Mouse (Mus musculus): ENCODE data around the gene Arpc2. TPM values are rescaled to one million over a fixed set of nuclear protein-coding genes. Genes with fewer than 3 reads are reported as not detected.

Gene Arpc2
- polyA plus RNA-seq, 1 experiment from 2014 or later: 434 TPM

DNA sequence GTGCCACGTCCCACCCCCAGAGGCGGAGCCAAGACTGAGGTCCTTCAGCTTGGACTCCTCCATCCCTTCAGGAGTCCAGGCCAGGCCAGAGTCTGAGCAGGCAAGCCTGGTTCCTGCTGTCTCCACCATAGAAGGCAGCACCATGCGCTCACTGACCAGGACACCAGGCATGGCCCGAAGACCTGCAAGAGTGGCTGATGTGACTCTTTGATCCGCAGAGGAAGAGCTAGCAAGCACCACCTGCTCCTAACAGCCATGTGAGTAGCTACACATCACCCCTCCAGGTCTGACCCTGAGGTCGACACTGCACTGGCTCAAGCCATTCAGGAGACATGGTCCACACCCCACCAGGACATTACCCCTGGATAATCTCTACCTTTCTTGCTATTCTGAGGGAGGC lies 41.2 kb downstream of the Arpc2 start:
- 64% methylated on average over 6 of the region's 6 CpGs for whole genome bisulfite sequencing
- H3K27me3 ChIP-seq (ENCODE audit: control insufficient read depth, insufficient read depth, low read depth, low read length): no peaks in the 10 kb centered on the region

DNA sequence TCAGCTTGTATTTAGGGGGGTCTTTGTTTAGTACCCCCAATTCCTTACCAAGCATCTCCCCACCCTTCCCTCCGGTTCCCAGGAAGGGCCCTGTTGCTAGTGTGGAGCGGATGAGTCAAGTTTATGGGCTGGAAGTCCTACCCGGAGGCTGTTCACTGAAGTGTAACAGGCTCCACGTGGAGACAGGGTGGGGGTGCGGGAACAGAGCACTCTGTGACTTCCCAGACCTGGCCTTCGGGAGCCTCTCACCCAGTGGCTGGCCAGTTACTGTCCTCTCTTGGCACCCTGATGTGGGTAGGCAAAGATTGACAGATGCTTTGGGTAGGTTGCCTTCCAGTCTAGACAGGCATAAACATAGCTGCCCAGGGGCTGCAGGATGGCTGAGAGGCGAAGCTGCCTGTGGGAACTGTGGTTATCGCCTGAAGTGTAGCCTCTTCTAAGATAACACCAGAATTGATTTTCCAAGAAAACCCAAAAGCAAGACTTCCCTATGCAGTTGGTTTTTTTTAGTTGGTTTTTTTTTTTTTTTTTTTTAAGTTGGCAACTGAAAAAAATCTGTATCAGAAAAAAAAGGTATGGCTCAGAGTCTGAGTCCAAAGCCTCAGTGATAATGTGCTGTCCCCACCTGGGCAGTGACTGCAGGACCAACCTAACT lies 42.1 kb downstream of the Arpc2 start:
- Histone ChIP-seq H3K4me1 (ENCODE audit: control insufficient read depth, insufficient read depth, low read length) (peaks cover 4% of the 10 kb centered on the region; the same call in 1 of the 2 replicates), H3K4me2 (ENCODE audit: low read length) (no peak overlapping the region), H3K27ac (ENCODE audit: low read length) (no peak overlapping the region), H3K4me3 (ENCODE audit: low read depth, low read length) (no peak overlapping the region), H3K27me3 (ENCODE audit: control insufficient read depth, insufficient read depth, low read depth, low read length) (no peaks in the 10 kb centered on the region), H3K9me3 (replicated peaks; ENCODE audit: control insufficient read depth, low read length, poor library complexity, severe bottlenecking) (no peaks in the 10 kb centered on the region), H3K36me3 (ENCODE audit: control insufficient read depth, insufficient read depth, low read length) (peaks cover 25% of the 10 kb centered on the region), H3K9ac (ENCODE audit: low read depth, low read length) (no peak overlapping the region)
- 64% methylated on average over 8 of the region's 8 CpGs for WGBS
- ATAC-seq: no peak

More for the DNA sequence above, 41.2 kb downstream of the Arpc2 start:
- ATAC-seq: no peak
- H3K4me2 ChIP-seq (ENCODE audit: low read length): no peak overlapping the region
- H3K4me3 ChIP-seq (ENCODE audit: low read depth, low read length): no peak overlapping the region
- no peaks in the 10 kb centered on the region for H3K4me1 ChIP-seq (ENCODE audit: control insufficient read depth, insufficient read depth, low read length)
- no peaks in the 10 kb centered on the region for H3K9me3 ChIP-seq (replicated peaks; ENCODE audit: control insufficient read depth, low read length, poor library complexity, severe bottlenecking)
- no peak overlapping the region for H3K27ac ChIP-seq (ENCODE audit: low read length)
- peaks cover 19% of the 10 kb centered on the region for H3K36me3 ChIP-seq (ENCODE audit: control insufficient read depth, insufficient read depth, low read length)
- H3K9ac ChIP-seq (ENCODE audit: low read depth, low read length): no peak overlapping the region

DNA sequence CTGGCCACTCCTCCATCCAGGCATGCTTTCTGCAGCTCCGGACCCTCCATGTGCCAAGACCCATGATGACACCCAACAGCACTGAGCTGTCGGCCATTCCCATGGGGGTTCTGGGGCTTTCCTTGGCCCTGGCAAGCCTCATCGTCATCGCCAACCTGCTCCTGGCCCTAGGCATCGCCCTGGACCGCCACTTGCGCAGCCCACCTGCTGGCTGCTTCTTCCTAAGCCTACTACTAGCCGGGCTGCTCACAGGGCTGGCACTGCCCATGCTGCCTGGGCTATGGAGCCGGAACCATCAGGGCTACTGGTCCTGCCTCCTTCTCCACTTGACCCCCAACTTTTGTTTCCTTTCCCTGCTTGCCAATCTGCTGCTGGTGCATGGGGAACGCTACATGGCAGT lies 42.7 kb downstream of the Arpc2 start, which contains the start of gene Gpbar1:
Gpbar1 (plus strand) TSS at position 13 of the 400 bp plus-strand sequence.
- H3K4me2 ChIP-seq (ENCODE audit: low read length): no peak within 1 kb of the TSS
- H3K27ac ChIP-seq (ENCODE audit: low read length): no peak within 1 kb of the TSS
- no peak within 1 kb of the TSS for H3K4me3 ChIP-seq (ENCODE audit: low read depth, low read length)
- no peak for ATAC-seq
- peaks cover 25% of the 10 kb centered on the region for H3K36me3 ChIP-seq (ENCODE audit: control insufficient read depth, insufficient read depth, low read length)
- WGBS: 92% methylated on average over 10 of the region's 10 CpGs
- no peaks in the 10 kb centered on the region for H3K27me3 ChIP-seq (ENCODE audit: control insufficient read depth, insufficient read depth, low read depth, low read length)
- no peaks in the 10 kb centered on the region for H3K9me3 ChIP-seq (replicated peaks; ENCODE audit: control insufficient read depth, low read length, poor library complexity, severe bottlenecking)
- H3K9ac ChIP-seq (ENCODE audit: low read depth, low read length): no peak within 1 kb of the TSS
- H3K4me1 ChIP-seq (ENCODE audit: control insufficient read depth, insufficient read depth, low read length): peaks cover 9% of the 10 kb centered on the region; the same call in 1 of the 2 replicates

DNA sequence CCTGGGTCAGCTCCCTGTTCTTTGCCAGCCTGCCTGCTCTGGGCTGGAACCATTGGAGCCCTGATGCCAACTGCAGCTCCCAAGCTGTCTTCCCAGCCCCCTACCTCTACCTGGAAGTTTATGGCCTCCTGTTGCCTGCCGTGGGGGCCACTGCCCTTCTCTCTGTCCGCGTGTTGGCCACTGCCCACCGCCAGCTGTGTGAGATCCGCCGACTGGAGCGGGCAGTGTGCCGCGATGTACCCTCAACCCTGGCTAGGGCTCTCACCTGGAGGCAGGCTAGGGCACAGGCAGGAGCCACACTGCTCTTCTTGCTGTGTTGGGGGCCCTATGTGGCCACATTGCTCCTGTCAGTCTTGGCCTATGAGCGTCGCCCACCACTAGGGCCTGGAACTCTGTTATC lies 43.1 kb downstream of the Arpc2 start:
- H3K27ac ChIP-seq (ENCODE audit: low read length): no peak overlapping the region
- H3K9me3 ChIP-seq (replicated peaks; ENCODE audit: control insufficient read depth, low read length, poor library complexity, severe bottlenecking): no peaks in the 10 kb centered on the region
- no peak overlapping the region for H3K4me3 ChIP-seq (ENCODE audit: low read depth, low read length)
- H3K27me3 ChIP-seq (ENCODE audit: control insufficient read depth, insufficient read depth, low read depth, low read length): no peaks in the 10 kb centered on the region
- H3K4me2 ChIP-seq (ENCODE audit: low read length): no peak overlapping the region
- 96% methylated on average over 11 of the region's 11 CpGs for WGBS
- peaks cover 12% of the 10 kb centered on the region; the same call in 1 of the 2 replicates for H3K4me1 ChIP-seq (ENCODE audit: control insufficient read depth, insufficient read depth, low read length)
- H3K9ac ChIP-seq (ENCODE audit: low read depth, low read length): no peak overlapping the region
- H3K36me3 ChIP-seq (ENCODE audit: control insufficient read depth, insufficient read depth, low read length): peaks cover 25% of the 10 kb centered on the region
- no peak for ATAC-seq

DNA sequence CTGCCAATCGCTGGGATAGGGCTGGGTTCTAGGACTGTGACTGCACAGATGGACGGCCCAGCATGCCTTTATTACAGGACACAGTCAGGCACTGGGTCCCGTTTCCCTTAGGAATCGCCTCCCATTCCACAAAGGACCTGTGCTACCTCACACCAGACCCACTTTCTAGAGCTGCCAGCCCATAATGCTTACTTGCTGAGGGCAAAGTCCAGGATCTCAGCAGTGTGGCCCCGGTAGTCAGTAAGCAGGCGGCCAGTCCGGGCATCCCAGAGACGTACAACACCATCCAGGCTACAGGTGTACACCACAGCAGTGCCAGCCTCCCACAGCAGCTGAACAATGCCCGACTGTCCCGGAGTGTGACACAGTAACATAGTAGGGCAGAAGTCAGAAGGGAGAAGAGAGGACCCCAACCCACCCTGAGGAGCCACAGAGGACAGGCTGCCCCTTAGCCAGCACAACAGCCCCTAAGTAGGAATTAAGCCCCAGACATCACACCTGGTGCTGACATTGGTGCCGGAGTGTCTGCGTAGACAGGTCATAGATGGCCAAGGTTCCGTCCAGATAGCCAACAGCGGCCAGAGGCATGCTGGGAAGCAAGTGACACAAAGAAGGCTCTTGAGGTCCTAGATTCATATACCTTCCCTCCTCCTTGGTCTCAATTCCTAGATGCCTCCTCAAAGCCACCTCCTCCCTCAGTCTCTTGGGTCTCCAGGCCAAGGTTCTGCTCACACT lies 44.9 kb downstream of the Arpc2 start:
- Histone ChIP-seq H3K27ac (ENCODE audit: low read length) (no peak overlapping the region), H3K9me3 (replicated peaks; ENCODE audit: control insufficient read depth, low read length, poor library complexity, severe bottlenecking) (no peaks in the 10 kb centered on the region), H3K4me3 (ENCODE audit: low read depth, low read length) (no peak overlapping the region), H3K4me2 (ENCODE audit: low read length) (no peak overlapping the region), H3K36me3 (ENCODE audit: control insufficient read depth, insufficient read depth, low read length) (peaks cover 25% of the 10 kb centered on the region), H3K9ac (ENCODE audit: low read depth, low read length) (no peak overlapping the region), H3K27me3 (ENCODE audit: control insufficient read depth, insufficient read depth, low read depth, low read length) (no peaks in the 10 kb centered on the region), H3K4me1 (ENCODE audit: control insufficient read depth, insufficient read depth, low read length) (peaks cover 16% of the 10 kb centered on the region)
- no peak for ATAC-seq
- WGBS: 94% methylated on average over 14 of the region's 14 CpGs

DNA sequence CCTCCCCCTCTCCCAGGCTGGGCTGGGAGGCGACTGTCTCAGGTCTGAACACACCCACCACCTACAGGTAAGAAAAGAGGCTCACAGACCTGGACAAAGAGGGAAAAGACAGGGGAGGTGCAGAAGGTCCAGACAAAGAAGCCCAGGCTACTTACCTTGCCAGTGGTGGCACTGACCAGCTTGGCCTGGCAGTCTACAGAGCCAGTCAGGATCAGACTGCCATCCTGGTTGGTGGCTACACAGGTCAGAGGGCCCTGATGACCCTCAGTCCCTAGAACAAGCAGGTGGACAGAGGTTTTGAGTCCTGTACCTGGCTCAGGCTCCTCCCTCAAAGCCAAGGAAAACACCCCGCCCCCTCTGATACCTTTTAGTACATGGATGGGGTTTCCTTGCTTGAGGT lies 45.5 kb downstream of the Arpc2 start:
- Histone ChIP-seq H3K9ac (ENCODE audit: low read depth, low read length) (no peak overlapping the region), H3K4me3 (ENCODE audit: low read depth, low read length) (no peak overlapping the region), H3K27ac (ENCODE audit: low read length) (no peak overlapping the region), H3K4me1 (ENCODE audit: control insufficient read depth, insufficient read depth, low read length) (peaks cover 22% of the 10 kb centered on the region), H3K4me2 (ENCODE audit: low read length) (no peak overlapping the region), H3K27me3 (ENCODE audit: control insufficient read depth, insufficient read depth, low read depth, low read length) (no peaks in the 10 kb centered on the region), H3K9me3 (replicated peaks; ENCODE audit: control insufficient read depth, low read length, poor library complexity, severe bottlenecking) (no peaks in the 10 kb centered on the region), H3K36me3 (ENCODE audit: control insufficient read depth, insufficient read depth, low read length) (peaks cover 25% of the 10 kb centered on the region)
- WGBS: 94% methylated on average over 2 of the region's 2 CpGs
- ATAC-seq: no peak

DNA sequence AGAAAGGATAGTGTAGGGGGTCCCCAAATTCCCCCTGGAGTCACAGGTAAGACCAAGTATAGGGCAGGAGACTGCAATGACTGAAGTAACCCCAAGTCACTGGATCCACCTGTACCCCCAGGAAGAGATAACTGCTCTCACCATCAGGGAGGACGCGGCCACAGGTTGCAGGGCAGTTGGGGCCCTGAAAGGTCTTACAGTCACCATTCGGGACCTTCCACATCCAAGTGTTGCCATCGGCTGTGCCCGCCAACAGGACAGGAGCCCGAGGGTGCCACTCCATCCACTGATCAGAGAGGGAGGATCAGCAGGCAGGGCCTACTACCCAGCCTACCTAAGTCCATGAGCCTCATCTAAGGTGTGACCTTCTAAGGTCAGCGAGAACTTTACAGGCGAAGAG lies 46.0 kb downstream of the Arpc2 start:
- H3K4me1 ChIP-seq (ENCODE audit: control insufficient read depth, insufficient read depth, low read length): peaks cover 22% of the 10 kb centered on the region
- no peak for ATAC-seq
- no peaks in the 10 kb centered on the region for H3K9me3 ChIP-seq (replicated peaks; ENCODE audit: control insufficient read depth, low read length, poor library complexity, severe bottlenecking)
- H3K27ac ChIP-seq (ENCODE audit: low read length): no peak overlapping the region
- H3K9ac ChIP-seq (ENCODE audit: low read depth, low read length): no peak overlapping the region
- H3K36me3 ChIP-seq (ENCODE audit: control insufficient read depth, insufficient read depth, low read length): peaks cover 25% of the 10 kb centered on the region
- WGBS: 96% methylated on average over 8 of the region's 8 CpGs
- no peak overlapping the region for H3K4me3 ChIP-seq (ENCODE audit: low read depth, low read length)
- no peak overlapping the region for H3K4me2 ChIP-seq (ENCODE audit: low read length)
- no peaks in the 10 kb centered on the region for H3K27me3 ChIP-seq (ENCODE audit: control insufficient read depth, insufficient read depth, low read depth, low read length)

DNA sequence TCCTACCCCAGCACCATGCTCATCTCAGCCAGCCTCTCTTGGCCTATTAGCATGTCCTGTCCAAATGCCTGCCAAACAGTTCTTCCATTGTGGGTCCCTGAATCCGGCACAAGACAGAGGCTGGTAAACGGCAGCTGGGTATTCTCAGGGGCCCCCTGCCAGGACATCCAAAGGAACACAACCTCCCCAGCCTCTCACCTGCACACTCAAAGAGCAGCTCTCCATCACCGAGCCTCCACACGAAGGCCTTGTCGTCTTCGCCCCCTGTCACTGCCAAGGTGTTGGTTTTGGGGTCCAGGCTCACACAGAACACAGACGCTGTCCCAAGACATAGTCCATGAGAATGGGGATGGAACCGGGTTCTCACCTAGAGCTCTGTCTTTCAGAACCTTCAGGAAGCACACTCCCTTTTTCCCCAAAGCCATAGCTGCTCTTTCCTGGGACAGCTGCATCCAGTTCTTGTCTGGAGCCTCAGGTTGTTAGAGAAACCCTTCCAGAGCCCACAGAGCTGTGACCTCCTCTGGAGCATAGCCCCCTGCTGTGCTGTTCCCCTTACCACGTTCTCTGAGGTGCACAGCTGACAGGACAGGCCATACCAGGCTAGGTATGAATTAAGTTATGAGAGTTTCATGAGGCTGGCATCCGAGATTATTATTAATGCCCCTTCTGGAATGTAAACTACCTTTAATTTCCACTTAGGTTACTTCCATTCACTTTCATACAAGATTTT lies 47.2 kb downstream of the Arpc2 start:
- peaks cover 22% of the 10 kb centered on the region for H3K4me1 ChIP-seq (ENCODE audit: control insufficient read depth, insufficient read depth, low read length)
- H3K9ac ChIP-seq (ENCODE audit: low read depth, low read length): no peak overlapping the region
- no peaks in the 10 kb centered on the region for H3K9me3 ChIP-seq (replicated peaks; ENCODE audit: control insufficient read depth, low read length, poor library complexity, severe bottlenecking)
- no peak overlapping the region for H3K4me2 ChIP-seq (ENCODE audit: low read length)
- peaks cover 25% of the 10 kb centered on the region for H3K36me3 ChIP-seq (ENCODE audit: control insufficient read depth, insufficient read depth, low read length)
- H3K4me3 ChIP-seq (ENCODE audit: low read depth, low read length): no peak overlapping the region
- 86% methylated on average over 10 of the region's 10 CpGs for WGBS
- H3K27me3 ChIP-seq (ENCODE audit: control insufficient read depth, insufficient read depth, low read depth, low read length): no peaks in the 10 kb centered on the region
- no peak for ATAC-seq
- H3K27ac ChIP-seq (ENCODE audit: low read length): no peak overlapping the region

All from midbrain, embryonic 16.5 days (tissue).